Mouse (Mus musculus) kidney, adult 2 months (tissue): ENCODE data around the gene Atp6v1b1.

Source experiments
- CTCF ChIP-seq: fragments of 200-500 bp; conservative IDR thresholded peaks from 2 replicates; pipeline ENCODE4 v1.5.1; 2011; ENCODE audit warnings: low read depth, mild to moderate bottlenecking, control low read depth, low read length, moderate library complexity, mixed read lengths; ENCODE audit not compliant: insufficient read depth, insufficient read length
- POLR2A ChIP-seq: fragments of 200-500 bp; IDR thresholded peaks from one replicate; pipeline ENCODE4 v1.6.1; 2011; ENCODE audit warnings: low read depth, low read length, control low read depth

- 0 out of 2 replicates have a peak, but pooled peaks have one; percentile 0 for TF ChIP-seq CTCF
- TF ChIP-seq POLR2A = peak; percentile 71
These were observed 52.0 kb downstream of the Atp6v1b1 start, which contains the start of gene Nagk for GRCm38 (mm10) chr6:83794760-83795296.
